Mouse (Mus musculus) gastrocnemius, adult 8-10 months (tissue): ENCODE measurements around the gene Exoc6b. TPM values are rescaled to one million over a fixed set of nuclear protein-coding genes. Genes with fewer than 3 reads are reported as not detected.

ENCODE experiments used
- total RNA-seq, 4 experiments: library from RNA; stranded (reverse); gene quantifications; 2 replicates each; pipeline ENCODE4 v1.2.4; 2022

Gene Exoc6b
- total RNA-seq, 4 experiments from 2014 or later: 10.9 to 13.9 (median 13.4) TPM

Other genes with a start within 250 kb of the Exoc6b start
- 10 to 100 TPM; 49.3 to 59.9 (median 58.7) TPM for gene Spr, start 68.3 kb upstream of the Exoc6b start, total RNA-seq
- not detected for gene Emx1, start 117.9 kb upstream of the Exoc6b start, total RNA-seq